Mouse (Mus musculus) kidney, embryonic 14.5 days (tissue): Measurements from ENCODE around the gene Muc3. TPM values are rescaled to one million over a fixed set of nuclear protein-coding genes. Genes with fewer than 3 reads are reported as not detected.

Experiments used
- ATAC-seq: fragments of 200-750 bp; cut with Nextera tagmentation; 2 replicates; pipeline ENCODE4 v1.8.0; 2017; ENCODE audit warnings: moderate number of reproducible peaks, mild to moderate bottlenecking, moderate TSS enrichment, moderate library complexity; ENCODE audit not compliant: low FRiP score, low TSS enrichment
- H3K27ac ChIP-seq: fragments of 300-500 bp; sonication (generic); 2 replicates; pipeline ENCODE4 v1.5.1; 2014; ENCODE audit warnings: low read depth, mild to moderate bottlenecking, low read length, moderate library complexity, mixed read lengths
- H3K27me3 ChIP-seq: fragments of 300-500 bp; sonication (generic); 2 replicates; pipeline ENCODE4 v1.6.1; 2014; ENCODE audit warnings: mild to moderate bottlenecking, low read length; ENCODE audit not compliant: control insufficient read depth, insufficient read depth
- H3K36me3 ChIP-seq: fragments of 300-500 bp; sonication (generic); 2 replicates; pipeline ENCODE4 v1.6.1; 2014; ENCODE audit warnings: low read length, mixed read lengths; ENCODE audit not compliant: control insufficient read depth, insufficient read depth
- H3K4me1 ChIP-seq: fragments of 300-500 bp; sonication (generic); 2 replicates; pipeline ENCODE4 v1.6.1; 2014; ENCODE audit warnings: low read length, mixed read lengths; ENCODE audit not compliant: control insufficient read depth, insufficient read depth
- H3K4me2 ChIP-seq: fragments of 300-500 bp; sonication (generic); replicated peaks from 2 replicates; pipeline ENCODE4 v1.6.1; 2014; ENCODE audit warnings: low read depth, mild to moderate bottlenecking, low read length
- H3K4me3 ChIP-seq: fragments of 300-500 bp; sonication (generic); 2 replicates; pipeline ENCODE4 v1.5.1; 2014; ENCODE audit warnings: mild to moderate bottlenecking, low read length
- H3K9ac ChIP-seq: fragments of 300-500 bp; sonication (generic); 2 replicates; pipeline ENCODE4 v1.6.1; 2014; ENCODE audit warnings: low read depth, mild to moderate bottlenecking, low read length, moderate library complexity
- H3K9me3 ChIP-seq: fragments of 300-500 bp; sonication (generic); 2 replicates; pipeline ENCODE4 v1.6.1; 2016; ENCODE audit warnings: low read length; ENCODE audit not compliant: control insufficient read depth
- WGBS: fragments of 180-500 bp; shearing (Covaris S2); extraction: QIAGEN DNeasy Blood & Tissue Kit; methylation state at CpG from one replicate; pipeline ENCODE4 v1.1.7; 2014; 5-methylcytosine and 5-hydroxymethylcytosine counted together
- polyA plus RNA-seq: library from polyadenylated mRNA; unstranded; fragments of >200 nt; fragmentation: Nextera tagmentation; extraction: Ambion mirVana; gene quantifications from 2 replicates; pipeline ENCODE4 v1.2.1, GENCODE M21; 2014

Gene Muc3
- polyA plus RNA-seq, 1 experiment from 2014 or later: not detected

DNA sequence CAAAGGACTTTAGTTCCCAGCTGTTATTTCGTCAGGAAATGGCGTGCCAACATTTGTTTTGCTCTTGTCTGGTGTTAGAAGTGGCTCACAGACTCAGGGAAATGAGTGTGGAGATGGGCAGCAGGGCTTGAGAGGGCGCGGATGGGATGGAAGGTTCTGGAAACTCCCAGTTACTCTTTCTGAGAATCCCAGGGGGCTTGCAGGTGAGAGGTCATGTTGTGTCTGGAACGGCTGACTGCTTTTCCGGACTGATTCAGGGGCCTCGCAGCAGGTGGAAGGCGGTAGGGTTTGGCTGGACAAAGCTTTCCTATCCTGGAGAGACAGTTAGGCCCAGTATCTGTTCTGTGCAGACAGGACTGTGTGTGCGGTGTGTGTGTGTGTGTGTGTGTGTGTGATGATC, 55.4 kb downstream of the Muc3 start:
- WGBS: 34% methylated on average over 9 of the region's 9 CpGs

DNA sequence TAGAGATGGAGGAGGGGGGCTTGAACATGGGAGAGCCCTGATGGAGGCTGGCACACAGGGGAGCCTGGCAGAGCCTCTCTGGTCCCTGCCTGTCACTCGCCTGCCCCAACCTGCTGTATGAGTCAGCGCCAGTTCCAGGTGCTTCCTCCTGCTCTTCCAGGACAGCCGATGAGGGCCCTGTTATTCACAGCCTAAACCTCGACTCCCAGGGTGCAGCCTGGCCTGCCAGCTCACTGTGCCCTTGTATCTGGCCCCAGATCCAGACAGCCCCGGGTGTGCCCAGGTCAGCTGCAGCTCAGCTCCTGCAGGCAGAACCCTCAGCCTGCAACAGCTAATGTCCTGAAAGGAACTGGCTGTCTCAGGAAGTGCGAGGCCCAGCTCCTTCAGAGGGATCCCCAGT, 57.6 kb downstream of the Muc3 start:
- H3K9me3 ChIP-seq: no peaks in the 10 kb centered on the region
- ATAC-seq: no peak
- no peaks in the 10 kb centered on the region for H3K4me1 ChIP-seq
- no peak overlapping the region for H3K27ac ChIP-seq
- H3K9ac ChIP-seq: no peak overlapping the region
- 63% methylated on average over 6 of the region's 6 CpGs for WGBS
- H3K36me3 ChIP-seq: no peaks in the 10 kb centered on the region
- no peaks in the 10 kb centered on the region; the same call in 1 of the 2 replicates for H3K27me3 ChIP-seq
- no peak overlapping the region for H3K4me2 ChIP-seq
- no peak overlapping the region for H3K4me3 ChIP-seq

More for the DNA sequence above, 55.4 kb downstream of the Muc3 start:
- no peak overlapping the region for H3K4me3 ChIP-seq
- no peaks in the 10 kb centered on the region for H3K36me3 ChIP-seq
- ATAC-seq: no peak
- no peaks in the 10 kb centered on the region for H3K9me3 ChIP-seq
- no peak overlapping the region for H3K9ac ChIP-seq
- H3K27ac ChIP-seq: no peak overlapping the region
- H3K27me3 ChIP-seq: no peaks in the 10 kb centered on the region; the same call in 1 of the 2 replicates
- H3K4me2 ChIP-seq: no peak overlapping the region
- no peaks in the 10 kb centered on the region for H3K4me1 ChIP-seq

DNA sequence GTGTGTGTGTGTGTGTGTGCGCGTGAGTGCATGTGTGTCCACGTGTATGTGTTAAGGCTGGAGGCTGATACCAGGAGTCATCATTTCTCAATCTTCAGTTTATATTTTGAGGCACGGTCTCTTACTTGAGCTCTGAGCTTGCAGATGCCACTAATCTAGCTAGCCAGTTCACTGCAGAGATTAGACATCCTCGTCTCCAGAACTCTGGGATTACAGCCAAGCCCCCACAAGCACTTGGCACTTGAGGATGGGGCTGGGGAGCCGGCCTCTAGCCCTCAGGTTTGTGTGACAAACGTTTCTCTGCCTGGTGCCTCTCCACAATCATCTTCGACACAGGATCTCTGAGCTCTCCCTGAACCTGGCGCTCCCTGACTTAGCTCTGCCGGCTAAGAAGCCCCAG, 58.3 kb downstream of the Muc3 start:
- no peaks in the 10 kb centered on the region; the same call in 1 of the 2 replicates for H3K27me3 ChIP-seq
- ATAC-seq: no peak
- H3K4me1 ChIP-seq: no peaks in the 10 kb centered on the region
- no peak overlapping the region for H3K27ac ChIP-seq
- WGBS: 78% methylated on average over 10 of the region's 10 CpGs
- H3K9me3 ChIP-seq: no peaks in the 10 kb centered on the region
- H3K36me3 ChIP-seq: no peaks in the 10 kb centered on the region
- no peak overlapping the region for H3K9ac ChIP-seq
- no peak overlapping the region for H3K4me3 ChIP-seq
- no peak overlapping the region for H3K4me2 ChIP-seq

DNA sequence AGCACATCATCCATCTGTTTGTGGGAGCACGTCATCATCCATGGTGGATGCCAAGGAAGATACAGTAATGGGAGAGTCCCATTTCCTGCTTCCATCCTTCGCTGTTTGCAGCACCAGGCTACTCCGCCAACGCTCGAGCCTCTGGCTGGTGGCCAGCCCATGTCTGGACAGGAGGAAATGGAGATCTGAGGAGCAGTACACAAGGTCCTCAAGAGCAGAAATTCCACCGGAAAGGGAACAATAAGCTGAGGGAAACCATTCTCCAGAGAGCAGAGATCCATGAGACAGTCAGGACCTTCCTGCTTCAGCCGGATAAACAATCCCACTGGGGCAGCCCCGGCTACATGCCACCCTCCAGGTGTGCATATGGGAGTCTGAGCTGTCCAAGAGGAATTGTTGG, 61.7 kb downstream of the Muc3 start:
- no peaks in the 10 kb centered on the region for H3K36me3 ChIP-seq
- no peak for ATAC-seq
- WGBS: 80% methylated on average over 8 of the region's 8 CpGs
- no peak overlapping the region for H3K4me2 ChIP-seq
- no peak overlapping the region for H3K4me3 ChIP-seq
- no peak overlapping the region for H3K9ac ChIP-seq
- H3K27ac ChIP-seq: no peak overlapping the region
- H3K9me3 ChIP-seq: no peaks in the 10 kb centered on the region
- H3K27me3 ChIP-seq: no peaks in the 10 kb centered on the region; the same call in 1 of the 2 replicates
- no peaks in the 10 kb centered on the region for H3K4me1 ChIP-seq

DNA sequence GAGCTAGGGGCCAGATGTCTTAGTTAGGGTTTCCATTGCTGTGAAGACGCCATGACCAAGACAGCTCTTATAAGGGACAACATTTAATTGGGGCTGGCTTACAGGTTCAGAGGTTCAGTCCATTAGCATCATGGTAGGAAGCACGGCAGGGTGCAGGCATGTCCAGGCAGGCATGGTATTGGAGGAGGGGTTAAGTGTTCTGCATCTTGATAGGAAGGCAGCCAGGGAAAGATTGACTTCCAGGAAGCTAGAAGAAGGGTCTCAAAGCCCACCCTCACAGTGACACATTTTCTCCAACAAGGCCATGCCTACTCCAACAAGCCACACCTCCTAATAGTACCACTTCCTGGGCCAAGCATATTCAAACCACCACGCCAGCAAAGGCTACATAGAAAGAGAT, 63.4 kb downstream of the Muc3 start:
- Histone ChIP-seq H3K36me3 (no peaks in the 10 kb centered on the region), H3K4me2 (no peak overlapping the region), H3K9ac (no peak overlapping the region), H3K27ac (no peak overlapping the region), H3K27me3 (no peaks in the 10 kb centered on the region), H3K4me3 (no peak overlapping the region), H3K4me1 (0 out of 2 replicates have a peak, but pooled peaks cover 2% of the 10 kb centered on the region), H3K9me3 (no peaks in the 10 kb centered on the region)
- 85% methylated on average over 3 of the region's 3 CpGs for WGBS
- ATAC-seq: no peak

DNA sequence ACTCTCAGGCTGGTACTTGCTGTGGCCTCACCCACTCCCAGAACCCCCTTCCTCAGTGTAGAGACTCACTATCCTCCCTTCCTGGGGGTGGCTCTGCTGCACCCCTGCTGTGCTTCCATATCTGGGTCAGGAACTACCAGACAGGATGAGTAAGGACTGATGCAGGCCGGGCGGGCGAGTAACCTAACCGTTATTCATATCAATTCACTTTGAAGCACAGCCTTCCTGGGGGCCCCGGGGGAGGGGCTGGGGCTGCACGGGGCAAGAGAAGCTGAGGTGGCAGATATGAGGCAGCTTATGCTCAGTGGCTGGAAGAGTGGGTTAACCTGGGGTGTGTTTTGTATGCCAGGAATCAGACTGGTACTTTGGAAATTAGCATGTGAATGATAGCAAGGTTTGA, 64.1 kb downstream of the Muc3 start:
- Histone ChIP-seq H3K4me1 (0 out of 2 replicates have a peak, but pooled peaks cover 4% of the 10 kb centered on the region), H3K4me2 (no peak overlapping the region), H3K9ac (no peak overlapping the region), H3K27ac (no peak overlapping the region), H3K27me3 (no peaks in the 10 kb centered on the region), H3K4me3 (no peak overlapping the region), H3K36me3 (no peaks in the 10 kb centered on the region), H3K9me3 (no peaks in the 10 kb centered on the region)
- WGBS: 80% methylated on average over 6 of the region's 6 CpGs
- ATAC-seq: no peak

Other genes starting within 250 kb of the Muc3 start
- gene Ift22, start 241.2 kb downstream of the Muc3 start, polyA plus RNA-seq: 85.0 and 86.7 TPM in 2 replicates
- 333 and 398 TPM in 2 replicates for gene Fis1, start 196.0 kb downstream of the Muc3 start, polyA plus RNA-seq
- gene Cldn15, start 182.7 kb downstream of the Muc3 start, polyA plus RNA-seq: 1.5 and 1.7 TPM in 2 replicates
- 28.5 and 41.4 TPM in 2 replicates for gene Plod3, start 162.3 kb downstream of the Muc3 start, polyA plus RNA-seq
- gene Znhit1, start 161.3 kb downstream of the Muc3 start, polyA plus RNA-seq: 80.6 and 93.2 TPM in 2 replicates
- gene Vgf, start 122.9 kb downstream of the Muc3 start, polyA plus RNA-seq: 0.16 and 0.36 TPM in 2 replicates
- gene Ap1s1, start 103.2 kb downstream of the Muc3 start, polyA plus RNA-seq: 145 and 152 TPM in 2 replicates
- 0.26 and 0.32 TPM in 2 replicates for gene Serpine1, start 77.1 kb downstream of the Muc3 start, polyA plus RNA-seq
- 9.7 TPM in 2 replicates for gene Trim56, start 33.1 kb downstream of the Muc3 start, polyA plus RNA-seq
- gene Muc3a, start 63.1 kb upstream of the Muc3 start, polyA plus RNA-seq: 0.11 and 0.13 TPM in 2 replicates
- gene Ache, start 138.2 kb upstream of the Muc3 start, polyA plus RNA-seq: 0.57 and 0.58 TPM in 2 replicates
- 6.2 and 6.4 TPM in 2 replicates for gene Ufsp1, start 145.3 kb upstream of the Muc3 start, polyA plus RNA-seq
- 104 and 141 TPM in 2 replicates for gene Srrt, start 158.4 kb upstream of the Muc3 start, polyA plus RNA-seq
- gene Trip6, start 165.1 kb upstream of the Muc3 start, polyA plus RNA-seq: 52.7 and 62.5 TPM in 2 replicates
- 5.7 and 8.5 TPM in 2 replicates for gene Slc12a9, start 184.3 kb upstream of the Muc3 start, polyA plus RNA-seq
- 30.9 and 58.9 TPM in 2 replicates for gene Ephb4, start 200.8 kb upstream of the Muc3 start, polyA plus RNA-seq